Mouse (Mus musculus): ENCODE data around the gene Gm7361. TPM values are rescaled to one million over a fixed set of nuclear protein-coding genes. Genes with fewer than 3 reads are reported as not detected.

Gene Gm7361
- total and polyA plus RNA-seq, 3 experiments = not detected

DNA sequence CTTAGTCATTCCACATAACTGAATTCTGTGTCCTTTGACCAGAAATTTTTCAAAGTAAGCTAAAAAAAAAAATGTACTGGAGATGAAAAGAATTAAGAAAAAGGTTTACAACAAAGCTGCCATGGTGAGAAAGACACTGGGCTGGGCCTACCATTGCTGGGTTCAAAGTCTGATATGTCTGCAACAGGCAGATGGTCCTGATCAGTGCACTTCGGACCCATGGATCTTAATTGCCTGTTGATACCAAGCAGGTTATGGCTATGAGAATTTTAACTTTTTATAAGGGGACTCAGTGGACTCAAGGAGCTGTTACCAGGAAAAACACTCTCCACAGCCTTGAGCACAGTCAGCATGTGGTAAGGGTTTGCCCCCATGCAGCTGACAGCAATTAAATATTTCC, 25.9 kb downstream of the Gm7361 start:
- no peak overlapping the region for H3K9ac ChIP-seq (ENCODE audit: control insufficient read depth, low read depth, low read length, poor library complexity, severe bottlenecking)
- no peaks in the 10 kb centered on the region for H3K27me3 ChIP-seq (ENCODE audit: control insufficient read depth in 1 of 2, insufficient read depth in 2 of 2, low read length in 2 of 2)
- TF ChIP-seq ZMIZ1 (IDR thresholded peaks at IDR 0.05; ENCODE audit: low read depth, low read length) (no peak), USF1 (IDR thresholded peaks at IDR 0.05; ENCODE audit: low read depth, low read length) (no peak), USF2 (IDR thresholded peaks at IDR 0.05; ENCODE audit: borderline replicate concordance in 1 of 2, insufficient read depth in 1 of 2, low read depth in 1 of 2, low read length in 2 of 2) (no peak), BHLHE40 (IDR thresholded peaks at IDR 0.05; ENCODE audit: borderline replicate concordance, low read depth, low read length) (no peak), HCFC1 (IDR thresholded peaks at IDR 0.05; ENCODE audit: low read depth, low read length) (no peak), ZKSCAN1 (IDR thresholded peaks at IDR 0.05; ENCODE audit: low read depth, low read length) (no peak), MAX (IDR thresholded peaks at IDR 0.05; ENCODE audit: low read length) (no peak), EP300 (IDR thresholded peaks at IDR 0.05; ENCODE audit: low read depth in 1 of 2, low read length in 2 of 2) (no peak), MEF2A (IDR thresholded peaks at IDR 0.05; ENCODE audit: extremely low read depth, insufficient replicate concordance, low read depth, low read length, poor library complexity, severe bottlenecking) (no peak)
- peaks cover 0 to 5% of the 10 kb centered on the region in 2 experiments; a peak in 2 of 4 replicates for H3K36me3 ChIP-seq (ENCODE audit: control insufficient read depth in 1 of 2, insufficient read depth in 2 of 2, low read length in 2 of 2)
- no peaks in the 10 kb centered on the region for H3K9me3 ChIP-seq (replicated peaks; ENCODE audit: insufficient read depth, low read length)
- no peak for DNase-seq (ENCODE audit: low read depth, low spot score)
- H3K4me1 ChIP-seq (ENCODE audit: control insufficient read depth in 1 of 2, insufficient read depth in 2 of 2, low read length in 2 of 2) = peaks cover 2 to 7% of the 10 kb centered on the region in 2 experiments; a peak in 3 of 4 replicates
- no peaks in the 10 kb centered on the region for H3K79me2 ChIP-seq (ENCODE audit: control insufficient read depth, insufficient read depth, low read length, poor library complexity)
- H3K4me3 ChIP-seq (ENCODE audit: control insufficient read depth in 1 of 2, insufficient read depth in 1 of 2, low read depth in 2 of 2, low read length in 2 of 2) = no peak overlapping the region
- no peak overlapping the region for H3K27ac ChIP-seq (ENCODE audit: control insufficient read depth, low read depth, low read length)

DNA sequence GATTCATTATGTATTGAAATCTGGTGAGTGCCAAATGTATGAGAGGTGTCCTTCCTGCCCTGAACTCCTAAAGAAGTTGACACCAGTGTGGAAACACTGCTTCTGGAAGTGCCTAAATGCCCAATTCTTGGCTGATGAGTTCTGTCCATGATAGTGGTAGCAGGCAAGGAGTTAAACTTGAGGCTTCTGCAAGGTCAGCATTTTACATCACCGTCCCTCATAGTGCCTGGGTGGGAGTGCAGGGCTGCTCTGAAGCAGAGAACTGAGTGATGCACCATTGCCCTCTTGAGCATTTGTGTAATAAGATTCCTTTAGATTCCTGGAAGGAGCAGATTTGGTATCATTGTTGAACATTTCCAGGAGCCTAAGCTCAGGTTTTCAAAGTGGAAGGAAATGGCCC, 34.1 kb downstream of the Gm7361 start:
- no peaks in the 10 kb centered on the region for H3K79me2 ChIP-seq (ENCODE audit: control insufficient read depth, insufficient read depth, low read length, poor library complexity)
- no peak for DNase-seq (ENCODE audit: low read depth, low spot score)
- H3K27me3 ChIP-seq (ENCODE audit: control insufficient read depth in 1 of 2, insufficient read depth in 2 of 2, low read length in 2 of 2) = no peaks in the 10 kb centered on the region
- no peaks in the 10 kb centered on the region for H3K4me1 ChIP-seq (ENCODE audit: control insufficient read depth in 1 of 2, insufficient read depth in 2 of 2, low read length in 2 of 2)
- no peak overlapping the region for H3K27ac ChIP-seq (ENCODE audit: control insufficient read depth, low read depth, low read length)
- TF ChIP-seq ZC3H11A (IDR thresholded peaks at IDR 0.05; ENCODE audit: low read depth, low read length) (no peak), NELFE (IDR thresholded peaks at IDR 0.05; ENCODE audit: low read depth, low read length) (no peak), SMC3 (IDR thresholded peaks at IDR 0.05; ENCODE audit: low read depth, low read length) (no peak), MXI1 (IDR thresholded peaks at IDR 0.05; ENCODE audit: low read depth, low read length) (no peak)
- H3K9me3 ChIP-seq (replicated peaks; ENCODE audit: insufficient read depth, low read length) = no peaks in the 10 kb centered on the region
- no peak overlapping the region for H3K4me3 ChIP-seq (ENCODE audit: control insufficient read depth in 1 of 2, insufficient read depth in 1 of 2, low read depth in 2 of 2, low read length in 2 of 2)
- H3K36me3 ChIP-seq (ENCODE audit: control insufficient read depth in 1 of 2, insufficient read depth in 2 of 2, low read length in 2 of 2) = no peaks in the 10 kb centered on the region
- no peak overlapping the region for H3K9ac ChIP-seq (ENCODE audit: control insufficient read depth, low read depth, low read length, poor library complexity, severe bottlenecking)

DNA sequence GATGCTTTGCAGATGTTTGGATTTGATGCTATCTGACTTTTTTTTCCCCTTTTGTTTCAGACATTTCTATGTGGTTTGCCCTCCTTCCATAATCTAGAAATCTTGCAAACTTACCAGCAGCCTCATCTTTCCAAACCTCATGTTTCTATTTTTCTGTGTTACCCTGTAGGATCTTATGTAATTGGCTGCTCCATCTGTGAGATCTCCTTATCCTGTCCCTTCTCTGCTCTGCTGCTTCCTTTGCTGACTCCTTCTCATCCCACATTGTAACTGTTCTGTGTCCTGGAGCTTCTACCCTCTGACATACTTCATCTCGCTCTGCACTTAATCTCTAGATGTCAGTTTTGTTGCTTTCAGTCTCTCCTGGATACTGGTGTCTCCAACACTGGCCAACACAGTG, 35.8 kb downstream of the Gm7361 start:
- no peak overlapping the region for H3K4me3 ChIP-seq (ENCODE audit: control insufficient read depth in 1 of 2, insufficient read depth in 1 of 2, low read depth in 2 of 2, low read length in 2 of 2)
- H3K36me3 ChIP-seq (ENCODE audit: control insufficient read depth in 1 of 2, insufficient read depth in 2 of 2, low read length in 2 of 2) = no peaks in the 10 kb centered on the region
- no peaks in the 10 kb centered on the region for H3K9me3 ChIP-seq (replicated peaks; ENCODE audit: insufficient read depth, low read length)
- H3K9ac ChIP-seq (ENCODE audit: control insufficient read depth, low read depth, low read length, poor library complexity, severe bottlenecking) = no peak overlapping the region
- H3K4me1 ChIP-seq (ENCODE audit: control insufficient read depth in 1 of 2, insufficient read depth in 2 of 2, low read length in 2 of 2) = no peaks in the 10 kb centered on the region
- H3K27me3 ChIP-seq (ENCODE audit: control insufficient read depth in 1 of 2, insufficient read depth in 2 of 2, low read length in 2 of 2) = no peaks in the 10 kb centered on the region
- TF ChIP-seq ZC3H11A (IDR thresholded peaks at IDR 0.05; ENCODE audit: low read depth, low read length) (no peak), MAX (IDR thresholded peaks at IDR 0.05; ENCODE audit: low read length) (no peak), HCFC1 (IDR thresholded peaks at IDR 0.05; ENCODE audit: low read depth, low read length) (no peak), POLR2AphosphoS2 (IDR thresholded peaks at IDR 0.05; ENCODE audit: low read length) (no peak), BHLHE40 (IDR thresholded peaks at IDR 0.05; ENCODE audit: borderline replicate concordance, low read depth, low read length) (no peak), SMC3 (IDR thresholded peaks at IDR 0.05; ENCODE audit: low read depth, low read length) (no peak), ZKSCAN1 (IDR thresholded peaks at IDR 0.05; ENCODE audit: low read depth, low read length) (no peak)
- no peak overlapping the region for H3K27ac ChIP-seq (ENCODE audit: control insufficient read depth, low read depth, low read length)
- no peak for DNase-seq (ENCODE audit: low read depth, low spot score)
- no peaks in the 10 kb centered on the region for H3K79me2 ChIP-seq (ENCODE audit: control insufficient read depth, insufficient read depth, low read length, poor library complexity)

Other genes starting within 250 kb of the Gm7361 start
- gene Gm5862, start 234.8 kb upstream of the Gm7361 start, total RNA-seq (2012; rRNA removed) = not detected in 2 replicates
- not detected for gene Gm5862, start 234.8 kb upstream of the Gm7361 start, polyA plus RNA-seq (2012; ENCODE audit: insufficient read depth in 1 of 2, insufficient read length in 2 of 2, low read depth in 1 of 2, low replicate concordance in 2 of 2, missing spikeins in 1 of 2)
- not detected in 2 replicates for gene Speer4a, start 218.1 kb upstream of the Gm7361 start, total RNA-seq (2012; rRNA removed)
- gene Speer4a, start 218.1 kb upstream of the Gm7361 start, polyA plus RNA-seq (2012; ENCODE audit: insufficient read depth in 1 of 2, insufficient read length in 2 of 2, low read depth in 1 of 2, low replicate concordance in 2 of 2, missing spikeins in 1 of 2) = not detected
- gene Gm7347, start 199.1 kb upstream of the Gm7361 start, total RNA-seq (2012; rRNA removed) = not detected in 2 replicates
- not detected for gene Gm7347, start 199.1 kb upstream of the Gm7361 start, polyA plus RNA-seq (2012; ENCODE audit: insufficient read depth in 1 of 2, insufficient read length in 2 of 2, low read depth in 1 of 2, low replicate concordance in 2 of 2, missing spikeins in 1 of 2)
- not detected in 2 replicates for gene Gm10471, start 168.4 kb upstream of the Gm7361 start, total RNA-seq (2012; rRNA removed)
- not detected for gene Gm10471, start 168.4 kb upstream of the Gm7361 start, polyA plus RNA-seq (2012; ENCODE audit: insufficient read depth in 1 of 2, insufficient read length in 2 of 2, low read depth in 1 of 2, low replicate concordance in 2 of 2, missing spikeins in 1 of 2)
- gene 5031410I06Rik, start 152.3 kb upstream of the Gm7361 start, total RNA-seq (2012; rRNA removed) = not detected in 2 replicates
- not detected for gene 5031410I06Rik, start 152.3 kb upstream of the Gm7361 start, polyA plus RNA-seq (2012; ENCODE audit: insufficient read depth in 1 of 2, insufficient read length in 2 of 2, low read depth in 1 of 2, low replicate concordance in 2 of 2, missing spikeins in 1 of 2)
- gene Gm10220, start 136.3 kb upstream of the Gm7361 start, total RNA-seq (2012; rRNA removed) = not detected in 2 replicates
- gene Gm10220, start 136.3 kb upstream of the Gm7361 start, polyA plus RNA-seq (2012; ENCODE audit: insufficient read depth in 1 of 2, insufficient read length in 2 of 2, low read depth in 1 of 2, low replicate concordance in 2 of 2, missing spikeins in 1 of 2) = not detected